Mouse (Mus musculus) cerebellum, postnatal 25 days (tissue): ENCODE data around the gene Fbxl13.

Experiments used
- DNase-seq, 2 experiments: peaks; one replicate each; pipeline ENCODE4 v3.0.0; 2021; ENCODE audit warnings: mixed read lengths in 2 of 2

Fbxl13 gene

GRCm38 (mm10) chr5:21513363-21513762 lies 132.1 kb downstream of the Fbxl13 start:
- no peak for DNase-seq

- DNase-seq = no peak
Observed at GRCm38 (mm10) chr5:21509801-21510200, 135.6 kb downstream of the Fbxl13 start.

- no peak for DNase-seq
Observed at GRCm38 (mm10) chr5:21506887-21507286, 138.5 kb downstream of the Fbxl13 start.

GRCm38 (mm10) chr5:21505159-21505558 lies 140.3 kb downstream of the Fbxl13 start:
- no peak for DNase-seq

- DNase-seq = no peak
Observed at GRCm38 (mm10) chr5:21502936-21503610, 142.4 kb downstream of the Fbxl13 start.

- no peak for DNase-seq
Observed at GRCm38 (mm10) chr5:21500941-21501340, 144.5 kb downstream of the Fbxl13 start.

- DNase-seq = no peak
Observed at GRCm38 (mm10) chr5:21500133-21500532, 145.3 kb downstream of the Fbxl13 start.

- DNase-seq = no peak
Observed at GRCm38 (mm10) chr5:21498925-21499324, 146.5 kb downstream of the Fbxl13 start.

GRCm38 (mm10) chr5:21498490-21498889 lies 146.9 kb downstream of the Fbxl13 start:
- DNase-seq = no peak

- DNase-seq = no peak
Observed at GRCm38 (mm10) chr5:21496881-21497280, 148.6 kb downstream of the Fbxl13 start.

GRCm38 (mm10) chr5:21496321-21496720 lies 149.1 kb downstream of the Fbxl13 start:
- DNase-seq = no peak

GRCm38 (mm10) chr5:21494781-21495180 lies 150.7 kb downstream of the Fbxl13 start:
- DNase-seq = no peak

- DNase-seq = no peak
Observed at GRCm38 (mm10) chr5:21493294-21493999, 152.0 kb downstream of the Fbxl13 start.

GRCm38 (mm10) chr5:21492213-21492612 lies 153.2 kb downstream of the Fbxl13 start:
- DNase-seq = no peak

GRCm38 (mm10) chr5:21491469-21491868 lies 154.0 kb downstream of the Fbxl13 start:
- DNase-seq = no peak

- DNase-seq = no peak
Observed at GRCm38 (mm10) chr5:21489135-21489534, 156.3 kb downstream of the Fbxl13 start.

- DNase-seq = peak; percentile 15 to 27
Observed at GRCm38 (mm10) chr5:21488506-21488905, 156.9 kb downstream of the Fbxl13 start.

- peak; percentile 72 to 80 for DNase-seq
Observed at GRCm38 (mm10) chr5:21487716-21488115, 157.7 kb downstream of the Fbxl13 start.

GRCm38 (mm10) chr5:21487306-21487705 lies 158.1 kb downstream of the Fbxl13 start:
- DNase-seq = peak in 1 of 2 experiments; percentile 11

GRCm38 (mm10) chr5:21486798-21487197 lies 158.6 kb downstream of the Fbxl13 start:
- DNase-seq = no peak

- DNase-seq = no peak
Observed at GRCm38 (mm10) chr5:21485197-21485829, 160.1 kb downstream of the Fbxl13 start.

- DNase-seq = no peak
Observed at GRCm38 (mm10) chr5:21483275-21483674, 162.2 kb downstream of the Fbxl13 start.

- no peak for DNase-seq
Observed at GRCm38 (mm10) chr5:21482446-21483222, 162.8 kb downstream of the Fbxl13 start.
